Mouse (Mus musculus) spleen, adult 12 weeks (tissue): ENCODE results near the gene Gm49510.
"Not testable (repeated sequence)": the region's sequence is repeated elsewhere in the genome, so short reads cannot be mapped to it uniquely, and the experiment has no call there.

Source experiments
- DNase-seq: peaks from one replicate; pipeline ENCODE4 v3.0.0; 2022; ENCODE audit warnings: low spot score

Gene Gm49510

DNA sequence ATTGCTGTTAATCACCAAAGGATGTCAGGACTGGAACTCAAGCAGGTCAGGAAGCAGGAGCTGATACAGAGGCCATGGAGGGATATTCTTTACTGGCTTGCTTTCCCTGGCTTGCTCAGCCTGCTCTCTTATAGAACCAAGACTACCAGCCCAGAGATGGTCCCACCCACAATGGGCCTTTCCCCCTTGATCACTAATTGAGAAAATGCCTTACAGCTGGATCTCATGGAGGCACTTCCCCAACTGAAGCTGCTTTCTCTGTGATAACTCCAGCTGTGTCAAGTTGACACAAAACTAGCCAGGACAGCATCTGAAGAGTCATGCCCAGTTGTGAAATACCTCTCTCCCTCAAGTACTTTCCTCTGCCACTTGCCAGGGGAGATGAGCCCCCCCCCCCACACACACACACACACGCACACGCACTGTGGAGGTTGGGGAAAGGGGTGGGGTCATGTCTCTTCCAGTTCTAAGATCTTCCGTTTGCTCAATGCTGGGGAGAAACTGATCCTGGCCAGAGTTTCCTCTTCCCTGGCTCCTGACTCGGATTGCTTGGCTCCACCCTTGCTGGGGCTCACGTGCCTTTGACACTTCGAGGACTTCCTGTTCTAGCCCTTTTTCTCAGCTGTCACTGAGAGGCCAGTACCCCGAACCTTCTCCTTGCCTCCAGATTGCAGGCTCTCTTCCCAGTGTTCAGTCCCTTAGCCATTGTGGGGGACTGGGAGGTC is 20.5 kb upstream of the Gm49510 start:
- DNase-seq, result not testable (repeated sequence)

DNA sequence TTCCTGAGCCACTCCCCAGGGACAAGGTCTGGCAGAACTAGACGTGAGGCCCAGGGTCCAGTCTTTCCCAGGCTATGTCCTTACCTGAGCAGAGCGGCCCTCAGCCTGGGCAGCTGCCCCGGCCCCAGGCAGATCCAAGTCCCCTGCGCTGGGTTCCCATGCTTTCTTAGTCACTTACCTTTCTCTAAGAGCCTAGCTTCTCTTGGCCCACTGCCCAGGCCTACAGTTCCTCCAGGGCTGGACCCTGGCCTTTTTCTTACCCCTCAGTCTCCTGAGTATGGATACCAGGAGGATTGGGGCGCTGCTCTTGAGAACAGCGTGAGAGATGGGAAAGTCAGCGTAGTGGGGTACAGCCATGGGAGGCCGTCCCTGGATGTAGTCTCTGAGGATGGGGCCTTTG is 19.0 kb upstream of the Gm49510 start:
- no peak for DNase-seq

DNA sequence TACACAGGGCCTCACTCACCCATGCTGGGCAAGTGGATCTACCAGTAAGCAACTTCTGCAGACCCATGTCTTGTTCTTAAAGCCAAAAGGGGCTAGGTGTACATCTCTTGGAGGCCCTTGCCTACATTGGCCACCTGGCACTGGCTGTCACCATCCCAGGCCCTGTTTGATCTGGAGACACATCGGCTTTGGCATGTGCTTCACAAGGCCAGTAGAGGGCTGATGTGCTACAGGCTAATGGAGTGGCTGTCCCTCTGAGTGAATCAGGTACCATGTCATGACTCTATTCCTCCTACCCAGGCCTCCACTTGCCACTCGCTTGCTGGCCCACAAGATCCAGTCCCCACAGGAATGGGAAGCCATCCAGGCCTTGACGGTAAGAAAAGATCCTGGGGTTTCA is 17.6 kb upstream of the Gm49510 start:
- no peak for DNase-seq

DNA sequence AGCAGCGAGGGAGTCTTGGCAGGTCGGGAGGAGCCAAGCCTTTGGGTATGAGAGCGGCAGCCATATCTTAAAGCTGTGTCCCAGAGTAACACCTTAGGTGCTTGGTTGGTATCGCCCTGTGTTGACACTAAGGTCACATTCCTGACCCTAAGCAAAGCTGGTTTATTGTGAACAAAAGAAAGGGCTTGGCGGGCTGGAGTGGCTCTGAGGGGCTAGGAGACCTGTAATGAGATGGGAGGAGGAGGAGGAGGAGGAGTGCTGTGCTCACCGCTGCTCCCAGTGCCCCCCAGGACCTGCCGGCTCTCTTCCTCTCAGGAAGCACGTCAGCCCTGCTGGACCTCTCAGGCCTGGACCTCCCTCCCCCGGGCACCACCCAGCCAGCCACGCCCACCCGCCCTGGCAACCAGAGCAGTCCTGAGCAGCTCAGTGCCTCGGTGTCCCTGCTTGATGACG is 10.0 kb upstream of the Gm49510 start:
- no peak for DNase-seq

DNA sequence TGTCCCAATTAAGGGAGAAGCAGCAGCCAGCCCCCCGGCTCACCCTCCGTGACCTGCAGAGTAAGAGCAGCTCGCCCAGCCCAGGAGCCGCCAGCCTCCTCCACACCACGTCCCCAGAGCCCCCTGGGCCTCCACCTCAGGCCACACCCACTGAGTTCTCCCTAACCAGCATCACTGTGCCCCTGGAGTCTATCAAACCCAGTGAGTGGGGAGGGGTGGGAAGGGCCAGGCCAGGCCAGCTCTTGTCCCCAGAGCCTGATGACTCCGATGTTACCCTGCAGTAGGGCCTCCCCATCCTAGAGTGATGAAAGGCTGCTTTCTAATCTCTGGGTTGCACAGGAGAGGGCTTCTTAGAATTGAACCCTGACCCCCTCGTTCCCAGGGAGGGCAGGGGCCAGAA is 7.0 kb upstream of the Gm49510 start:
- no peak for DNase-seq

DNA sequence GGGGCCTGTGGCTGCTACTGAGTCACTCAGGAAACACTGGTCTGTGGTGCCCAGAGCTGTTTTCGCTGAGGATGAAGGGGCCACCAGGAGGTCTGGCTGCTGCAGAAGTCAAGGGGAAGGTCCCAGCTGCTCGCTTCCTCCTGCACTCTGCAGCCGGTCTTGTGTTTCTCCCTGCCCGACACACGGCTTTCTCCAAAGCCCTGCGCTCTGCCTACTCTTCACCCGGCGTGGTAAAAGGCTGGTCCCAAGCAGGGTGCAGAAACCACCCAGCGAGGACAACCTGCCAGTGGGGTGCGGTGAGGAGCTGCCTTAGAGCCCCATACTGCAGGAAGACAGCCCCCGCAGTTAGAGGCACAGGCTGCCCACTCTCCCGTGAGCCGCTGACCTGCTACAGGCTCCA is 4.7 kb upstream of the Gm49510 start:
- DNase-seq, result no peak

DNA sequence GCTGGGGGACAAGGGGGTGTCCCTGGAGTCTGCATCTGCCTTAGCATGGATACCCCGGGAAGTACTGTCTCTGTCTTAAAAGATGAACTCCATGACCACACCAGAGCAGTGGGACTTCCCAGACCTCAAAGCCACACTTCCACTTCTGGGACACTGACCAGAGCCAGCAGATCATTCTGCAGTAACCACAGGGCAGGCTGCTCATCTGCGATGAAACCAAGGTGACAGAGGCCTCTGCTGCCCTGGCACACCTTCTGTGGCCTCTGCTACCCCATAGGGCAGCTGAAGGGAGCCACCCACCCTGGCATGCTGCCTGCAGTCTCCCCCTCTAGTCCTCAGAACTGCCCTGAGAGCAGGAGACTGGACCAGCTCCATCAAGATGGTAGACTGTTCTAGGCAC is 3.7 kb upstream of the Gm49510 start:
- DNase-seq, result no peak

DNA sequence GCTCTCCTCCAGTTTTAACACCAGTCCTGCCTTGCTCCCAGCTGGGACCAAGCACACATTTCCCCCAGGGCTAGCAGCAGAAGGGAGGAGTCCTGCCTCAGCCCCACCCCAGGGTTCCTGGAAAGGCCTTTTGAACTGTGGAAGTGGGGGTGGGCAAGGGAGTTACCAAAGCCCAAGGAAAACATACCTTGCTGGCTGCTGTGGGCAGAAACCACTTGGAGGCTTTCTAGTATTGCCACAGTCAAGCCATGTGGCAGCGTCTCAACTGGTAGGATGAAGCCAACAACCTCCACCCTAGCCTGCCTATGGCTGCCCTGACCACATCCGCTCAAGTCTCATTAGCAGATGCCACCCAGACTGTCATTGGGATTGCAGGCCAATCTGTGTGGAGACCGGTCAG is 3.3 kb upstream of the Gm49510 start:
- DNase-seq, result no peak

DNA sequence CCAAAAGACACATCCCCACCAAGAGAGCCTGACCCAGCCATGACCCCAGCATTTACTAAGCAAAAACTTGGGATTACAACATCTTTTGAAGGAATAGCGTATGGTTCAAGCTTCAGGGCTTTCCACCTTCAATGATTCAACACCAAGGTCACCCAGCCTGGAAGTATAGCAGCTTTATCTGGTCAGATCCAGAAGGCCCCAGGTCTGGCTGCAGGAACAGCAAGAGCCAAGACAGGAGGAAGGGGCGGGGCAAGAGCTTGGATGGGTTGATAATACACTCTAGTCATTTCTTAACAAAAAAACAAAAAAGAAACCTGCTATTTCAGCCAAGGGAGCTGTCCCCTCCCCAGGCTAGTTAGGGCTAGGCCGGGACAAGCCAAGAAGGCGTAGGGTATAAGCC is 2.0 kb upstream of the Gm49510 start:
- no peak for DNase-seq

DNA sequence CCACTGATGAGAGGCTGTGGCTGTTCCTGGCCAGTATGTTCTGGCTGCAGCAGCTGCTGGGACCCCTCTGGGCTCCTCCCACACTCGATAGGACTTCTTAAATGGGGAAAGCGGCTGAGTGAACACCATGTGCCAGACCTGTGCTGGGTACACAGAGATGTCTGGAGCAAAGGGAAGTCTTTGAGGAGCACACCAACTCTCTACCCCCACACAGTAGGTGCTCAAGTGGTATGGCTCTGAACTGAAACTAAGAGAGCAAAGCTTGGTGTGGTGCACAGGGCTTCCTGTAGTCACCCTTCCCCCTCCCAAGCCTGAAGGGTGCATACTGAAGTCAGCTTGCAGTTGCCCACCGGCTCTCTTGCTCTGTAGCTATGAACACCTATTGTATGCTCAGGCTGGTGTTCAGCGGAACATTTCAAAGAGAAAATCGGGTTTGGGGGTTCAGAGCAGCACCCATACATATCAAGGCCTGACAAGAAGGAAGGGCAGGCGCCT is 913 bp upstream of the Gm49510 start:
- DNase-seq, result no peak

DNA sequence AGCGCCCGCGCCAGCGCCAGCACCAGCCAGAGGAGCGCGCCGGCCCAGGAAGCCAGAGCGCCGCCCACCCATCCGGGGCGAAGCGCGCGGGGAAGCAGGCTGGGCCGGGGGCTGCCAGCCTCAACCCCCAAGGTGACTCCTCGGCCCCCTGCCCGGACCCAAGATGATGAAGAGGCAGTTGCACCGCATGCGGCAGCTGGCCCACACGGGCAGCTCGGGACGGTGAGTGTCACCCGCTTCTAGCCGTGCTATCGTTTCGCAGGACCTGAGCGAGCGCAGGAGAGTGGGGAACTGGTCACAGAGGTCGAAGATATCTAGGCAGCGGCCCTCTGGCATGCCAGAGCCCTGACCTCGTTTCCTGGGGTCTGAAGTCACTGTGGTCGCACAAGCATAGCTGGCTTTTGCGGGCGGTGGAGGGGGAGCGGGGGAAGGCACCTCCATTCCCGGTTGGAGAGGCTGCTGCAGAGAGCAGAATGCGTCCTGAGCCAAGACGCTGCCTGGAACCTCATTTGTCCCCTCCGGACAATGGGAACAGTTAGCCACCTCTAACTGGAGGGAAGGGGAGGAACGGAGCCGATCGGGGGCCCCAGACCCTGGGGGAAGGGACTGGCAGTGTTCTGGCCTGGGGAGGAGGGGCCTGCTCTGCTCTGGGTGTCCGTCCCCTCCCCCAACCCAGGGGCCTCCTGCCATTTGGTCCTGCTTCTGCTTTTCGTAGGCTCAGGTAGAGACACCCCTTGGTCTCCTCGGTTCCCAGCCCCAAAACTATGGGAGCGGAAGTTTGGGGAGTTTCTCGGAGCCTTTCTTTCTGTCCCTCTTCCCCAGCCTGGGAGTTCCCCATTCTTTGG is 495 bp downstream of the Gm49510 start, which contains the start of gene Sh3bp1:
Gene Sh3bp1 (plus strand): TSS at position 29 of the 845 bp plus-strand sequence.
- no peak for DNase-seq

DNA sequence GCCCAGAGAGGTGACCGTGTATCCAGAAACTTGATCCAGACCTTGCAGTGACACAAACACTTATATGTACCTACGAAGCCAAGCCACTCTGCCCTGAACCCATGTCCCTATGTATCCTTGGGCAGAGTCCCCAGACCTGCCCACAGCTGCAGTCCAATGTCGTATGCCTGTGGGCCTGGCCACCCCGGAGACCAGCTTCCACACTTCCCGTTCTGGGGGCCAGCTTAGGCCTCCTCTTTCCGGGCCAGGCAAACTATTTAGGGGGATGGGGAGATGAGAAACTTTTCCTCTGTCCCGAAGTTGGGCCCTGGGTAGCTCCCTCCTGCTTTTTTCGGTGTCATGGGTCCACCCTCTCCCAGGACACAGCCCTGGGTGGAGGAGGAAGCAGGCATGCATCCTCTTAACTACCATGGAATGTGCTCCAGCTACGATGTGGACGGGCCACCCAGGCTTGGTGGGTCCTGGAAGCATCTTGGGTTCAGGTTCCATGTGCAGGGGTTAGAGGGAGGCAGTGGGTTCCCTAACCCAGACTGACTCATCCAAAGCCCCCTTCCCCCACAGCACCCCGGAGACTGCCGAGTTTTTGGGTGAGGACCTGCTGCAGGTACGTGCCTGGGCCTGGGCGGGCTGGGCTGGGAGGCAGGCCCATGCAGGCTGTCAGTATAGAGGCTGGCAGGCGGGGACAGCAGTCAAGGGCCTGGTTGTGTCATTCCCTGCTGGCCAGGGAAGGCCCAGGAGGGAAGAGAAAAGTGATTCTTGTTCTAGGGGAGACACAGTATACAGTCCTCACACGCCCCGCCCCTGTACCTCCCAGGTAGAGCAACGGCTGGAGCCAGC is 1.3 kb downstream of the Gm49510 start:
- DNase-seq, result no peak

DNA sequence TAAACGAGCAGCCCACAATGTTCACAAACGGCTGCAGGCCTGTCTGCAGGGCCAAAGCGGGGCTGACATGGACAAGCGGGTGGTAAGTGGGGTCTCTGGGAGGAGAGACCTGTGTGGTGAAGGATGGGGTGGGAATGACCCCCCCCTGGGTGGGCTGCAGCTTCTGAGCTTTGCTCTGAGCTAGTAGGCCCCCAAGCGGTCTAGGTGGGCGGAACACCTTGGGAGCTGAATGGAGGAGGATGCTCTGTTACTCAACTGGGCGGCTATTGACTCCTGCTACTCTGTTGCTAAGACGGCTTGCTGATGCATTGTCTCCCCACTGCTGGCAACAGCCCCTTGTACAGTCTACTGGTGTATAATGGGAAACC is 1.9 kb downstream of the Gm49510 start:
- no peak for DNase-seq

DNA sequence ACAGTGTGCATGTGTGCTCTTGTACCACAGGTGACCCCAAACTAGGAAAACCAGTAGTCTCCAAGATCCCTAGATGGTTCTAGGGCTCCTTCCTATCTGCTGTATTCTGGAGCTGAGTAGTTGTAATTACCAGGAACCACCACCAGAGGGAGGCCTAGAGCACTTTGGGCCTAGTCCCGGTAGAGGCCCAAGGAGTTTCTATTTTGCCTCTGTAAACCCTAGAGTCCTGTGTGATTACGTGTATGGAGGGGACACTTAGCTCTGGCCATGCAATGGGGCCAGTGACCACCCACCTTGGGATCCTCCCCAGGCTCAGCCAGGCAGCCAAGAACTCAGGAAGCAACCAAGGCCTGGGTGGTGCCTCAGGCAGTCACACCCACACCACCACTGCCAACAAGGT is 3.8 kb downstream of the Gm49510 start:
- peak; percentile 71 for DNase-seq

DNA sequence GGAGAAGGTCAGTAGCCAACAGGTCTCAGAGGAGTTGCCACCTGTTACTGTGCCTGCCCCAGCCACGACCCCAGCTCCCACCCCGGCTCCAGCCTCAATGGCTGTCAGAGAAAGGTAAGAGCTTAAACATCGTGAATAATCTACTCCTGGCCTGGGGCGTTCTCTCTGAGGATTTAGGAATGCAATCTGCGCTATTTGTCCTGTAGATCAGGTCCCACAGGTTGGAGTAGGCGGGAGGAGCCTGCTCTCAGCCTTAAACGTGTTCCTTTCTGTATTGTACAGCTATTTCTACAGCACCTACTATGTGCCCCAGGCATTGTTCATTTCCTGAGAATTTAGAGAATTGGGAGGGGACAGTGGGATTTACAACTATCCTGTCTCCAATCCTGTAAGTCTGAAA is 8.9 kb downstream of the Gm49510 start:
- DNase-seq, result no peak

DNA sequence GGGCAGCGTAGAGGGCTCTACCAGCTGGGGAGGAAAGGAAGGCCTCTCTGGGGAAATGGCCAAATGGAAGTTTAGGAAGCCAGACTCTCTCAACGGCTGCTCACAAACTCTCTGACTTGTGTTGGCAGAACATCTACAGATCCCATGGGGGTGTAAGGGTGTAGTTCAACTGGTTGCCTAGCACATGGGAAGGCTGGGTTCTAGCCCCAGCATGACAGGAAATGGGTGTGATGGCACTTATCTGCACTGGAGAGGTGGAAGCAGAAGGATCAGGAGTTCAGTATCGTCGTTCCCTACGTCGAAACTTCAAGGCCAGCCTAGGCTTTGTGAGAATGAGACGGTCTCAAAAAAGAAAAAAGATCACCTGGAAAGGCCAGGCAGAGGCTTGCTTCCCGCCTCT is 9.5 kb downstream of the Gm49510 start:
- DNase-seq, result no peak

DNA sequence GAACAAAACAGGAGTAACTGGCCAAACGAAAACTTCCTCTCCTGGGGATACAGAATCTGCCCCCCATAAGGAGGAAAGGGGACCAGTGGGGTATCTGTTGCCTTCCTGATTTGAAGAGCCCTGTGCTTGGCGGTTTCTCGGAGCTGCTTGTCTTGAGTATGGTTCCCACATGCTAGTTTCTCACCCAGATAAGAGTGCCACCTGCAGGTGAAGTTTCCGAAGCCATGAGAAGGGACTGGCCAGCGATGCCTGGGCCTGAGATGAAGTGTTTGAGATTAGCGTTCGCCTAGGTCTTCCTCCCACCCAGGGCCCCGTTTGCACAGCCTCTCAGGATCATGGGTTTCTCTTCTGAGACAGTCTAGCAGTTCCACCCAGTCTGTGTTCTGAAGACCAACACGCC is 12.6 kb downstream of the Gm49510 start:
- DNase-seq, result no peak

DNA sequence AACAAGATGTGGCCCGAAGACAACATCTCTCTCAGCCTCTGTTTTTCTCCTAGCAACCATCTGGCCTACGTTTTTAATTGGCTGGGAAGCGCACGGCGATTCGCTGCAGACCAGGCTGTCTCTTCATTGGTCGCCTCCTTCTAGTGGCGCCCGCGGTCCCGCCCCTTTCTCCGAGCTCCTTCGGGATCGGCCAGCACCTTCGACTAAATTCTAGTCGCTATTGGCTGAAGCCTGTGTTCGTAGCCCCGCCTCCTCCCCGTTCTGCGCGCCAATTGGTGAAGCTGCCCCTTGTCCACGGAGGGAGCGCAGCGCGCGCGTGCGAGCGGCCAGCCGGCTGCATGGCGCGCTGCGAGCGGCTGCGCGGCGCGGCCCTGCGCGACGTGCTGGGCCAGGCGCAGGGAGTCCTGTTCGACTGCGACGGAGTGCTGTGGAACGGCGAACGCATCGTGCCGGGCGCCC is 14.2 kb downstream of the Gm49510 start, which contains the start of gene Pdxp:
Gene Pdxp (plus strand): TSS at position 288 of the 459 bp plus-strand sequence.
- peak; percentile 83 for DNase-seq

DNA sequence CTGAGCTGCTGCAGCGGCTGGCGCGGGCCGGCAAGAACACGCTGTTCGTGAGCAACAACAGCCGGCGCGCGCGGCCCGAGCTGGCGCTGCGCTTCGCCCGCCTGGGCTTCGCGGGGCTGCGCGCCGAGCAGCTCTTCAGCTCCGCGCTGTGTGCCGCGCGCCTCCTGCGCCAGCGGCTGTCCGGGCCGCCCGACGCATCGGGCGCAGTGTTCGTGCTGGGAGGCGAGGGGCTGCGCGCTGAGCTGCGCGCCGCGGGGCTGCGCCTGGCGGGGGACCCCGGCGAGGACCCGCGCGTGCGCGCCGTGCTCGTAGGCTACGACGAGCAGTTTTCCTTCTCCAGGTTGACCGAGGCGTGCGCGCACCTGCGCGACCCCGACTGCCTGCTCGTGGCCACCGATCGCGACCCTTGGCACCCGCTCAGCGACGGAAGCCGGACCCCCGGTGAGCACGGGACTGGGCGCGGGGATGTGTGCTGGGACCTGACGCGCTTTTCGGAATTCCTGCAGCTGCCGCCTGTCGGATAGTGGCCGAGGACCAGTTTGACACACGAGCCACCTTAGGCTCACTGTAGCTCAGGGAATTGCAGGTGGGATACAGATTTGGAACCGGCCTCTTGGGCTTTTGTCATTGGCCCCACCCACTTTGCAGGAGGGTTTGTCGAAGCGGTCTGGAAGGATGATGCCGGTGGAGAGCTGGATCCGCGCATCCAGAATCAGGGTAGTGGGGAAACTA is 14.8 kb downstream of the Gm49510 start:
- DNase-seq, result no peak

DNA sequence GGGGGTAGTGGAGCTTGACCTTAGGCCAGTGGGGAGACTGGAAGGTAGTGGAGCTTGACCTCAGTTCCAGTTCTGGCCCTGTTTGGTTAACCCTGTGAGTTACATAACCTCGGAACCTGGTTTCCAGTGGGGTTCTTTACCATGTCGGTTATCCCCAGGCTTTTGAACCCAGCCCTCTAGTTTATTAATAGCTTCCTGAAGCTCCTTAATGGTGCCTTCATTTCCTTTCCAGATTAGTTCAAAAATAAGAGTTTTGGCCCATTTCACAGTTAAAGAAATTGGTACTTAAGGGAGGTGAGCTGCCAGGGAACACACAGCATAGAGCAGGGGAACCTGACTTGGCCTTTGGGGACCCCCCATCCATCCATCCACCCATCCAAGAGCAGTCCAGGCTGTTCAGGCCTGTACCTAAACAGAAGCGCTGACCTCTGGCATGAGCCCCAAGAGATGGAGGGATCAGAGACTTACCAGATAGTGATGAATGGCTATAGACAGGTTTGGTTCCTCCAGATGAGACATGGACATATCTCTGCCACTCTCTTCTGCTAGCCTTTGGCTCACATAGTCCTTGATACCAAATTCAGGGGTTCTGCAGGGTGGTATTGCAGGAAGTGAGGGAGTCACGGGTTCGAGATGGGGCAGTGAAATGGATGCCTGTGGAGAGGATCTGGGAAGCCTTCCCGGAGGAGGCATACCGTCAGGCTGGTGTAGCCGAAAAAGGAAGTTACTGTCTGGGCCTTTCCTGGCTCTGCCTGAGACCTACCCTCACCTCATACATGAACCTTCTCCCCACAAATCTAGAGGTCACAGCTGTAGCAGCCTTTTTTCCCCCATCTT is 15.6 kb downstream of the Gm49510 start:
- no peak for DNase-seq

DNA sequence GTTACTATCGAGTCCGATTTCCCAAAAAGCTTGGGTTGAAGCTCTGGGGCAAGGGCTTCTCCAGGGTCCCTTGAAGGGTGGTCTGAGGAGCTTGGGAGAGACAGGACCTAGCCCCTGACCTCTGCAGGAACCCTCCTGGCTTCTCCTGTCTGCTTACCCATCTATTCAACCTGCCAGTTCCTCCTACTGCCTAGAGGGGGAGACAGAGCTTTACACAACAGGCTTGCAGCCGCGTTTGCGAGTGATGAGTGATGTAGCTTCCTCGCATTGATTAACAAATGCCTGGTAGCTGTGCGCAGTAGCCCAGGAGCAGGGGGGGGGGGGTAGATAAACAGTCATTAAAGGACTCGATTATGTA is 16.2 kb downstream of the Gm49510 start:
- no peak for DNase-seq
